Mouse (Mus musculus) neural tube, embryonic 13.5 days (tissue): ENCODE data around the gene Anks1. TPM values are rescaled to one million over a fixed set of nuclear protein-coding genes. Genes with fewer than 3 reads are reported as not detected.
A peak's percentile ranks its signal among the peaks of the same experiment; 100 is the strongest.

Source experiments
- ATAC-seq: fragments of 200-750 bp; cut with Nextera tagmentation; 2 replicates; pipeline ENCODE4 v1.8.0; 2017; ENCODE audit warnings: low read depth, mild to moderate bottlenecking, moderate TSS enrichment, moderate library complexity
- H3K27ac ChIP-seq: fragments of 300-500 bp; sonication (generic); replicated peaks from 2 replicates; pipeline ENCODE4 v1.5.1; 2015; ENCODE audit warnings: moderate library complexity, mild to moderate bottlenecking, inconsistent platforms
- H3K27me3 ChIP-seq: fragments of 300-500 bp; sonication (generic); 2 replicates; pipeline ENCODE4 v1.6.1; 2015; ENCODE audit warnings: mild to moderate bottlenecking, inconsistent platforms
- H3K36me3 ChIP-seq: fragments of 300-500 bp; sonication (generic); 2 replicates; pipeline ENCODE4 v1.6.1; 2015; ENCODE audit warnings: mild to moderate bottlenecking, inconsistent platforms
- H3K4me1 ChIP-seq: fragments of 300-500 bp; sonication (generic); replicated peaks from 2 replicates; pipeline ENCODE4 v1.6.1; 2015; ENCODE audit warnings: inconsistent platforms
- H3K4me2 ChIP-seq: fragments of 300-500 bp; sonication (generic); 2 replicates; pipeline ENCODE4 v1.6.1; 2015; ENCODE audit warnings: inconsistent platforms, mild to moderate bottlenecking, moderate library complexity
- H3K4me3 ChIP-seq: fragments of 300-500 bp; sonication (generic); 2 replicates; pipeline ENCODE4 v1.5.1; 2015; ENCODE audit warnings: mild to moderate bottlenecking, inconsistent platforms
- H3K9ac ChIP-seq: fragments of 300-500 bp; sonication (generic); 2 replicates; pipeline ENCODE4 v1.6.1; 2015; ENCODE audit warnings: moderate library complexity, mild to moderate bottlenecking, inconsistent platforms
- H3K9me3 ChIP-seq: fragments of 300-500 bp; sonication (generic); 2 replicates; pipeline ENCODE4 v1.6.1; 2016; ENCODE audit warnings: inconsistent platforms
- WGBS: fragments of 180-500 bp; shearing (Covaris S2); methylation state at CpG from one replicate; pipeline ENCODE4 v1.1.7; 2015; 5-methylcytosine and 5-hydroxymethylcytosine counted together
- polyA plus RNA-seq: library from polyadenylated mRNA; unstranded; fragments of >200 nt; fragmentation: Nextera tagmentation; extraction: Ambion mirVana; gene quantifications from 2 replicates; pipeline ENCODE4 v1.2.1, GENCODE M21; 2015

The Anks1 gene
- polyA plus RNA-seq, 1 experiment from 2014 or later: 61.9 TPM

DNA sequence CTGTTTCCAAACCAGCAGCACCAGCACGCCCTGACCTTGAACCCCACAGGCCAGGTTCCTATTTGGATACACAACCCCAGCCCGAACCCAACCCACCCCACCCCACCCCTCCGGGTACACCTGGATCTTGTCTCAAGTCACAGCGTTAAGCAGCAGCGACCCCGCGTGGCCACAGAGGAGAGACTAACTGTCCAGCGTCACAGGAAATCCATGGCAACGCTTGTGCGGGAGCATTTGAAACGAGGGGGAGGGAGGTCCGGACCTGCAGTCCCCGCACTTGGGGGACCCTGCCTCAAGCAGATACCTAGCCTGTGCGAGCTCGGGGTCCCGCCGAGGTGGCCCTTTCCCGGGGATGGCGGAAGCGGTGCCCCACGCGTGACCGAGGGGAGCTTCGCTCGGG lies 170.5 kb downstream of the Anks1 start:
- H3K4me2 ChIP-seq: peak overlapping the region; percentile 99
- ATAC-seq: peak; percentile 66
- WGBS: under 1% methylated on average over 24 of the region's 25 CpGs

DNA sequence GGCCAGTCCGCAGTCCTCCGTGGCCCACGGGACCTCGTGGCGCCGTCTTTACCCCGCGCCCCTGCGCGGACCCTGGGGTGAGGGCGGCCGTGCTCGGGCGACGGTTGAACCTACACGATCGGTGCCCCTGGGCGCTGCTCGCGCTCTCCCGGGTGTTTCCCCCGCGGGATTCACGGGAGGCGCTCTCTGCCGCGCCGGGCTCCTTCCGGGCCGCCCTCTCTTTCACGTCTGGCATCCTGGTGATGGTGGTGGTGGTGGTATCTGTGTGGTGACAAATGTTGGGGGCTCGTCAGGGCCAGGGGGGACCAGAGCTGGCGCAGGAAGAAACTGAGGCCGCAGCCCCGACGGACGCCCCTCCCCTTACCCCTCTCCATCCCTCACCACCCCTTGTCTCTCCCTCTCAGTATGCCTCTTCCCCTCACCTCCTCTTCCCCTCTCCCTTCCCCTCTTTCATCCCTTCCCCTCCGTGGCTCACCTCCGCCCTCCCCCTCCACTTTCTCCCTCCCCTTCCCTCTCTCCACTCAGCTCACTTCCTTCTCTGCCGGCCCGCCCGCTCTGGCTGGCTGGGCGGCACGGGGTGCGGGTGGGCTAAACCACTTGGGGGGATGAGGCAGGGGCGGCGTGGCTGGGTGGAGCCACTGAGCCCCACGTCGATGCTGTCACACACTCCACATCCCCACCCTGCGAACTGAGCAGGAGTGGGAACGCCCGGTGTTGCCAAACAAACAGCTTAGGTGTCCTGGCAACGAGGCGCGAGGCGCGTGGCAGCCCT lies 171.1 kb downstream of the Anks1 start, which contains the start of gene Tcp11:
Gene Tcp11 (minus strand): TSS at position 595 of the 772 bp plus-strand sequence.
- Histone ChIP-seq H3K4me1 (peaks cover 10% of the 10 kb centered on the region), H3K27ac (no peak within 1 kb of the TSS), H3K9ac (peak within 1 kb of the TSS; percentile 73), H3K4me2 (peak within 1 kb of the TSS; percentile 99), H3K27me3 (no peaks in the 10 kb centered on the region; the same call in 1 of the 2 replicates), H3K9me3 (no peaks in the 10 kb centered on the region), H3K36me3 (no peaks in the 10 kb centered on the region), H3K4me3 (peak within 1 kb of the TSS; percentile 62)
- ATAC-seq: peak; percentile 94
- WGBS: 2% methylated on average over 56 of the region's 57 CpGs

More for the DNA sequence above, 170.5 kb downstream of the Anks1 start:
- peak overlapping the region; percentile 73 for H3K9ac ChIP-seq
- no peaks in the 10 kb centered on the region for H3K9me3 ChIP-seq
- H3K27ac ChIP-seq: no peak overlapping the region
- peak overlapping the region; percentile 62 for H3K4me3 ChIP-seq
- H3K27me3 ChIP-seq: no peaks in the 10 kb centered on the region; the same call in 1 of the 2 replicates
- H3K4me1 ChIP-seq: peaks cover 8% of the 10 kb centered on the region; the same call in 1 of the 2 replicates
- H3K36me3 ChIP-seq: no peaks in the 10 kb centered on the region

DNA sequence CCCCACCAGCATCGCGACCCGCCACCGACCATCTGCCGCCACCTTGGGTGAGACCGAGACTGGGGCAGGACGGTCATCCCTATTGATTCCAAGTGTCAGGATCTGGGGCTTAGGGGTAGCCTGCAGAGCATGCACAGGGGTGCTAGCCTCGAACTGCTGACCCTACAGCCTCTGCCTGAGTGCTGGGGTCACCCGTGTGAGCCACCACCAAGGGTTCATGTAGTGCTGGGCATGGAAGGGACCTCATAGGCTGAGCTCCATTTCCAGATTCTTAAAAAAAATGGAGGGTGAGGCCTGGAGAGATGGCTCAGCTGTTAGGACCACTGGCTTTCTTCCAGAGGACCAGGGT lies 171.7 kb downstream of the Anks1 start:
- 11% methylated on average over 9 of the region's 9 CpGs for WGBS
- no peaks in the 10 kb centered on the region for H3K9me3 ChIP-seq
- peak; percentile 63 for ATAC-seq
- H3K4me3 ChIP-seq: peak overlapping the region; percentile 62
- H3K4me2 ChIP-seq: peak overlapping the region; percentile 99
- H3K27ac ChIP-seq: no peak overlapping the region
- no peaks in the 10 kb centered on the region; the same call in 1 of the 2 replicates for H3K27me3 ChIP-seq
- no peak overlapping the region for H3K9ac ChIP-seq
- H3K36me3 ChIP-seq: no peaks in the 10 kb centered on the region
- peaks cover 14% of the 10 kb centered on the region for H3K4me1 ChIP-seq

DNA sequence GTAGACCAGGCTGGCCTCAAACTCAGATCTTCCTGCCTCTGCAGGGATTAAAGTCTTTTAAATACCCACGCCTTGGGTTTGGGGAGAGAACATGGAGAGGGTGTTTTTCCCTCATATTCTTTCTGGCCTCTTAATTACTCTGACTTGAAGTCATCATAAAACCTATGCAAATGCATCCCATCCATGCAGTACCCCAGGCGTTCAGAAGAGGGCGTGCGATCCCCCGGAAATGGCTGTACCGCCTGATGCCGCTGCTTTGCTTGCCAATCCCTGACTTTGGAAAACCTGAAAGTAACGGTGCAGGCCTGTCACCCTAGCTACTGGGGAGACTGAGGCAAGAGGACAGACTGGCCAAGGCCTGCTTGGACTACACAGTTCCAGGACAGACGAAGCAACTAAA lies 172.3 kb downstream of the Anks1 start:
- H3K4me1 ChIP-seq: peaks cover 14% of the 10 kb centered on the region
- no peak overlapping the region for H3K27ac ChIP-seq
- H3K9ac ChIP-seq: no peak overlapping the region
- WGBS: 52% methylated on average over 9 of the region's 9 CpGs
- no peaks in the 10 kb centered on the region for H3K36me3 ChIP-seq
- ATAC-seq: no peak
- no peak overlapping the region for H3K4me2 ChIP-seq
- no peaks in the 10 kb centered on the region for H3K9me3 ChIP-seq
- no peak overlapping the region for H3K4me3 ChIP-seq
- H3K27me3 ChIP-seq: no peaks in the 10 kb centered on the region; the same call in 1 of the 2 replicates

DNA sequence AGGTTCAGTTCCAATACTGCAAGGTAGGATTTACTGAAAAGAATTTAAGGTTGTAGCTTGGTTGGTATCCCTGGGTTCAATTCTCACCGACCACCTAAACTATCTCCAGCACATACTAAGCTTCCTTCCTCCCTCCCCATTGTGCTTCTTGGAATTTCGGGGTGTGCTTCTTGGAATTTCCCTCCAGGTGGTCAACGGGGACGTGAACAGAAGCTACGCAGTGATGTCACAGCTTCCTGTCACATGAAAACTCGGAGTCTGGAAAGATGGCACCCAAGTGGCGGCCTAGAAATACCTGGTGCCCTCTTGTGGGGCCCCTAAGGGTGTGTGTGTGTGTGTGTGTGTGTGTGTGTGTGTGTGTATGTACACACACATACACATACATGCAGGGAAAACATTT lies 172.8 kb downstream of the Anks1 start:
- Histone ChIP-seq H3K27me3 (no peaks in the 10 kb centered on the region; the same call in 1 of the 2 replicates), H3K4me2 (no peak overlapping the region), H3K4me1 (peaks cover 14% of the 10 kb centered on the region), H3K9ac (no peak overlapping the region), H3K4me3 (no peak overlapping the region), H3K36me3 (no peaks in the 10 kb centered on the region), H3K27ac (no peak overlapping the region), H3K9me3 (no peaks in the 10 kb centered on the region)
- 91% methylated on average over 7 of the region's 7 CpGs for WGBS
- no peak for ATAC-seq

DNA sequence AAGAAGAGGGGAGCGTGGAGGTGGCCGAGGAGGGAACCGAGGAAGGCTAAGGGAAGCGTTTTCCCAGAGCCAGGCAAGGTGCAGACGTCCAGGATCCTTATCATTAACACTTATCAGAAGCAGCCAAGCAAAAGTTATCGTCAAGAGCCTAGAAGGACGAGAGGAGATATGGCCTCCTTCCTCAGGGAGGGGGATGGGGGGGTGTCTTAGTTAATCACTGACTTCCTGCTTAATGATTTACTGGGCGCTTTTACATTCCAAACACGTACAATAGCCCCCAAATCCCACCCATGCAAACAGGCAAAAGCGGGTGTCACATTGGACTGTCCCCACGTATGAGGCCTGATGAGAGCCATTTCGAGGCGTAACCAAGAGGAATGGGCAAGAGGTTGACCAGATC lies 173.8 kb downstream of the Anks1 start:
- no peak overlapping the region for H3K9ac ChIP-seq
- H3K27me3 ChIP-seq: no peaks in the 10 kb centered on the region; the same call in 1 of the 2 replicates
- WGBS: 69% methylated on average over 13 of the region's 13 CpGs
- H3K4me3 ChIP-seq: no peak overlapping the region
- no peak for ATAC-seq
- H3K9me3 ChIP-seq: no peaks in the 10 kb centered on the region
- no peaks in the 10 kb centered on the region for H3K36me3 ChIP-seq
- no peak overlapping the region for H3K27ac ChIP-seq
- no peak overlapping the region for H3K4me2 ChIP-seq
- peaks cover 14% of the 10 kb centered on the region for H3K4me1 ChIP-seq

DNA sequence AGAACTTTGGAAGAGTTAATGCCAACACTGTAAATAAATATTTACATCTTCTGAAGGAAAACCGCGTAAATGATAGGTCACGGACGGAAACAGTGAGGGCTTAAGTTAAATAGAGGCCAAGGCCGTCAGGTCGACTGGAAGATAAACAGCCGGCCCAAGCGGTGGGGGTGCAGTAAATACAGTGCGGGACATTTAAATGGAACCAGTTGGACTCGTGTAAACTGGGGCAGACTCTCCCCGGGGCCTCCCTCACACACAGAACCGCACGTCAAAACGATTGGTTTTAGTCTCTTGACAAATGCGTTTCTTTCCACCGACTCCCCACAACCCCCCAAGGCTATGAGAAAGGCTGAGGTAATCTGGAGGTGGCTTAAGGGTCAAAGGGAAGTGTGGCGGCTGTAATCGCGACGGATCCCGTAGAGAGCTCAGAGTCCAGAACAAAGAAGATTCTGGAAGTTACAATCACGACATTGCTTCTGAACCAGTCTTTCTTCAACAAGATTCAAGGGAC lies 175.3 kb downstream of the Anks1 start:
- Histone ChIP-seq H3K4me2 (no peak overlapping the region), H3K9ac (no peak overlapping the region), H3K4me1 (peaks cover 14% of the 10 kb centered on the region)

DNA sequence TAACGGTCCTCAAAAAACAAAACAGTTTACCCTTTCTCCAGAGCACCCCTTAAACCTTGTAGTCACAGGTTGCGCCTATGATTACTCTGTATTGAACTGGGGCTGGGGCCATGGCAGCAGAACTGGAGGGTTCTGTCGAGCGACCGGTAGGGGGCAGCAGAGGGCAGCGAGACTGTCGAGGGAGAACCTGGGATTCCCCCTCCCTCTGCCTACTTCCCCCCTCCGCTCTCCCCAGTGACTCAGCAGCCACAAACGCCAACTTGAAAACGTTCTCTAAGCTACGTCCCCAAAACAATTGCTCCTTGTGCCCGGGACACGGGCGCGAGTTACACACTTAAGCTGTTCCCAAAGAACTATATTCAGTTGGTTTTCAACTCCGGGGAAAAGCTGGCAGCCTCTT lies 175.9 kb downstream of the Anks1 start:
- 1% methylated on average over 16 of the region's 16 CpGs for WGBS
- Histone ChIP-seq H3K27me3 (no peaks in the 10 kb centered on the region; the same call in 1 of the 2 replicates), H3K9ac (no peak overlapping the region), H3K36me3 (no peaks in the 10 kb centered on the region), H3K4me3 (0 out of 2 replicates have a peak overlapping the region, but pooled peaks have one; percentile 5), H3K4me1 (peaks cover 11% of the 10 kb centered on the region), H3K9me3 (no peaks in the 10 kb centered on the region), H3K27ac (no peak overlapping the region), H3K4me2 (peak overlapping the region; percentile 47)
- ATAC-seq: peak; percentile 16; the same call in 1 of the 2 replicates

More for the DNA sequence above, 175.3 kb downstream of the Anks1 start:
- WGBS: 22% methylated on average over 22 of the region's 22 CpGs
- no peaks in the 10 kb centered on the region for H3K36me3 ChIP-seq
- H3K27me3 ChIP-seq: no peaks in the 10 kb centered on the region; the same call in 1 of the 2 replicates
- H3K4me3 ChIP-seq: no peak overlapping the region
- ATAC-seq: no peak
- H3K27ac ChIP-seq: no peak overlapping the region
- H3K9me3 ChIP-seq: no peaks in the 10 kb centered on the region

DNA sequence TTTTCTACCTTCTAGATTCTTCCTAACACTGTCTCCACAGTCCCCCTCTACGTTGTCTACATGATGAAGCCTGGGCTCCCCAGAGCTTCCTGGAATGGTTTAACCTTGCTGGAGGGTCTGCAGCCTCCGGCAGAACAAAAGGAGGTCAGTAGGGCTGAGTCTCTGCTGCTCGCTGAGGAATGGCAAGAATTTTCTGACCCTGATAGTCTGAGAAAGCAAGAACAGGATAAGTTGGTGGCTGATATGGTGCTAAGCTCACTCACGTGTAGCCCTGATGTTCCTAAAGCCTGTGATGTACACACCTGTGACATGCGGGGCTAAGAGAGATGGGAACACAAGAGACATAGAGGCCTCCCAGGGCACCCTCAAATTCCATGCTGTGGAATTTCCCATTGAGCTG lies 178.3 kb downstream of the Anks1 start:
- Histone ChIP-seq H3K27me3 (no peaks in the 10 kb centered on the region; the same call in 1 of the 2 replicates), H3K36me3 (no peaks in the 10 kb centered on the region), H3K4me1 (peaks cover 6% of the 10 kb centered on the region), H3K27ac (no peak overlapping the region), H3K9ac (peak overlapping the region; percentile 38; the same call in 1 of the 2 replicates), H3K9me3 (0 out of 2 replicates have a peak, but pooled peaks cover 3% of the 10 kb centered on the region), H3K4me3 (no peak overlapping the region), H3K4me2 (no peak overlapping the region)
- ATAC-seq: no peak
- WGBS: 22% methylated on average over 5 of the region's 5 CpGs

DNA sequence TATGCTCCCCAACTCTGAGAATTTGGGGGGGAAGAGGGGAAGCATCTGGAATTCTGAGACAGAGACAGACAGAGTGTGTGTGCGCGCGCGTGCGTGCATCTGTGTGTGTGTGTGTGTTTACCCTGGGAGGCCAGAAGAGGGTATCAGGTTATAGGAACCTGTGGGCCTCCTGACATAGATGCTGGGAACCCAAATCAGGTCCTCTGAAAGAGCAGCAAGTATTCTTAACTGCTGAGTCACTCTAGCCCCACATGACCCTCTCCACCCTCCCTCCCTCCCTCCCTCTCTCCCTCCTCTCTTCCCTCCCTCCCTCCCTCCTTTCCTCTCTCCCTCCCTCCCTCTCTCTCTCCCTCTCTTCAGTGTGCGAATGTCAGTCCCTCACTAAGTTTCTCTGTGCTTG lies 179.6 kb downstream of the Anks1 start:
- no peak overlapping the region for H3K27ac ChIP-seq
- H3K4me1 ChIP-seq: peaks cover 6% of the 10 kb centered on the region
- no peaks in the 10 kb centered on the region; the same call in 1 of the 2 replicates for H3K27me3 ChIP-seq
- WGBS: 91% methylated on average over 6 of the region's 6 CpGs
- H3K4me2 ChIP-seq: no peak overlapping the region
- H3K4me3 ChIP-seq: no peak overlapping the region
- 0 out of 2 replicates have a peak, but pooled peaks cover 3% of the 10 kb centered on the region for H3K9me3 ChIP-seq
- H3K9ac ChIP-seq: no peak overlapping the region
- H3K36me3 ChIP-seq: no peaks in the 10 kb centered on the region
- ATAC-seq: no peak

DNA sequence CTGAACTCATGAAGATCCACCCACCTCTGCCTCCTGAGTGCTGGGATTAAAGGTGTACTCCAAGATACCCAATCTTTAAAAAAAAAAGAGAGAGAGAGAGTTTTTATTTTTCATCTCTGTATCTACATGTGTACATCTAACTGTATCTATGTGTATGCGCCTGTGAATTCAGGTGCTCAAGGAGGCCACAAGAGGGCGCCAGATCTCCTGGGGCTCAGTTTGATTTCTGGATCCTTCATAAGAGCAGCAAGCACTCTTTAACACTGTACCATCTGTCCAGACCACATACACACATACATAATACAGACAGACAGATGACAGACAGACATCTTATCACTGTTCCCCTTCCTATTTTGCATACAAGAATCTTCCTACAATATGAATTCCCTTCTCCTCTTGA lies 183.2 kb downstream of the Anks1 start:
- H3K36me3 ChIP-seq: no peaks in the 10 kb centered on the region
- H3K4me2 ChIP-seq: no peak overlapping the region
- H3K4me1 ChIP-seq: no peaks in the 10 kb centered on the region
- no peaks in the 10 kb centered on the region for H3K27me3 ChIP-seq
- H3K27ac ChIP-seq: no peak overlapping the region
- H3K9ac ChIP-seq: no peak overlapping the region
- WGBS: 90% methylated on average over 2 of the region's 2 CpGs
- 0 out of 2 replicates have a peak, but pooled peaks cover 3% of the 10 kb centered on the region for H3K9me3 ChIP-seq
- H3K4me3 ChIP-seq: no peak overlapping the region
- no peak for ATAC-seq

DNA sequence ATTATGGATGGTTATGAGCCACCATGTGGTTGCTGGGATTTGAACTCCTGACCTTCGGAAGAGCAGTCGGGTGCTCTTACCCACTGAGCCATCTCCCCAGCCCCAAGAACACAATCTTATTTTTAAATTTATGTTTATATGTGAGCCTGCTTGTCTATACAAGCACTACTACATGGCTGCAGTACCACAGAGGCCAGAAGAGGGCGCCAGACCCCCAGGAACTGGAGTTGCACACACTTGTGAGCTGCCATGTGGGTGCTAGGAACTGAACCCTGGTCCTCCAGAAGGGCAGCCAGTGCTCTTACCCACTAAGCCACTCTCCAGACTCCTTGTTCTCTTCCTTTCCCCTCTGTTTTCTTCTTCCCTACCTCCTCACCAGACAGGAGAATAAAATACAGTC lies 184.7 kb downstream of the Anks1 start:
- 78% methylated on average over 3 of the region's 3 CpGs for WGBS
- no peak for ATAC-seq
- H3K4me1 ChIP-seq: peaks cover 6% of the 10 kb centered on the region; the same call in 1 of the 2 replicates

More for the DNA sequence above, 184.7 kb downstream of the Anks1 start:
- Histone ChIP-seq H3K9me3 (0 out of 2 replicates have a peak, but pooled peaks cover 3% of the 10 kb centered on the region), H3K27me3 (no peaks in the 10 kb centered on the region), H3K9ac (no peak overlapping the region), H3K36me3 (no peaks in the 10 kb centered on the region), H3K27ac (no peak overlapping the region), H3K4me3 (no peak overlapping the region), H3K4me2 (no peak overlapping the region)
